Mouse (Mus musculus) layer of hippocampus, postnatal 25 days (tissue): Measurements from ENCODE around the gene Tcf7l1. TPM values are rescaled to one million over a fixed set of nuclear protein-coding genes. Genes with fewer than 3 reads are reported as not detected.

Experiments
- DNase-seq, 2 experiments: peaks; one replicate each; pipeline ENCODE4 v3.0.0; 2022; ENCODE audit warnings: mixed read lengths in 2 of 2, low spot score in 1 of 2; ENCODE audit errors: extremely low spot score in 1 of 2
- total RNA-seq, 2 experiments: library from RNA; stranded (reverse); gene quantifications; 2 replicates each; pipeline ENCODE4 v1.2.3; 2021

The Tcf7l1 gene
- total RNA-seq, 2 experiments from 2014 or later = 3.3 to 4.6 TPM

GRCm38 (mm10) chr6:72635760-72636431 is 153.2 kb downstream of the Tcf7l1 start:
- DNase-seq = peak; percentile 22 to 41

GRCm38 (mm10) chr6:72634311-72634710 is 154.7 kb downstream of the Tcf7l1 start:
- no peak for DNase-seq

- DNase-seq = no peak
These were observed 157.4 kb downstream of the Tcf7l1 start for GRCm38 (mm10) chr6:72631700-72632099.

GRCm38 (mm10) chr6:72630961-72631360 is 158.1 kb downstream of the Tcf7l1 start:
- DNase-seq = no peak

- DNase-seq = no peak
These were observed 158.7 kb downstream of the Tcf7l1 start for GRCm38 (mm10) chr6:72630370-72630769.

- DNase-seq = no peak
These were observed 161.8 kb downstream of the Tcf7l1 start for GRCm38 (mm10) chr6:72627276-72627675.

- DNase-seq = no peak
These were observed 162.7 kb downstream of the Tcf7l1 start for GRCm38 (mm10) chr6:72626391-72626790.

GRCm38 (mm10) chr6:72623661-72624402 is 165.2 kb downstream of the Tcf7l1 start:
- DNase-seq = no peak

- no peak for DNase-seq
These were observed 166.1 kb downstream of the Tcf7l1 start for GRCm38 (mm10) chr6:72622917-72623316.

GRCm38 (mm10) chr6:72620920-72621319 is 168.1 kb downstream of the Tcf7l1 start:
- no peak for DNase-seq

- no peak for DNase-seq
These were observed 169.1 kb downstream of the Tcf7l1 start for GRCm38 (mm10) chr6:72619734-72620532.

GRCm38 (mm10) chr6:72616643-72617288 is 172.3 kb downstream of the Tcf7l1 start, which contains the start of gene Tgoln1:
TSS of gene Tgoln1 (minus strand) at chr6:72617000.
- DNase-seq = peak; percentile 84 to 88

- DNase-seq = no peak
These were observed 173.3 kb downstream of the Tcf7l1 start for GRCm38 (mm10) chr6:72615561-72616375.

- no peak for DNase-seq
These were observed 173.9 kb downstream of the Tcf7l1 start for GRCm38 (mm10) chr6:72615151-72615550.

GRCm38 (mm10) chr6:72610261-72610660 is 178.8 kb downstream of the Tcf7l1 start:
- DNase-seq = no peak

- DNase-seq = no peak
These were observed 180.3 kb downstream of the Tcf7l1 start for GRCm38 (mm10) chr6:72608662-72609184.

- no peak for DNase-seq
These were observed 181.4 kb downstream of the Tcf7l1 start for GRCm38 (mm10) chr6:72607676-72608075.

- DNase-seq = no peak
These were observed 182.0 kb downstream of the Tcf7l1 start for GRCm38 (mm10) chr6:72607060-72607459.

GRCm38 (mm10) chr6:72604066-72604465 is 185.0 kb downstream of the Tcf7l1 start:
- DNase-seq = no peak
